Mouse (Mus musculus) heart, embryonic 12.5 days (tissue): ENCODE results near the gene Tinf2. TPM values are rescaled to one million over a fixed set of nuclear protein-coding genes. Genes with fewer than 3 reads are reported as not detected.
A peak's percentile ranks its signal among the peaks of the same experiment; 100 is the strongest.

Experiments used
- ATAC-seq: fragments of 200-750 bp; cut with Nextera tagmentation; 2 replicates; pipeline ENCODE4 v1.8.0; 2017; ENCODE audit warnings: moderate TSS enrichment, moderate library complexity; ENCODE audit not compliant: insufficient number of reproducible peaks, low FRiP score
- H3K27ac ChIP-seq: fragments of 300-500 bp; sonication (generic); 2 replicates; pipeline ENCODE4 v1.5.1; 2016; ENCODE audit warnings: mild to moderate bottlenecking, moderate library complexity; ENCODE audit not compliant: poor library complexity, severe bottlenecking
- H3K27me3 ChIP-seq: fragments of 300-500 bp; sonication (generic); replicated peaks from 2 replicates; pipeline ENCODE4 v1.6.1; 2016; ENCODE audit warnings: mild to moderate bottlenecking, moderate library complexity
- H3K36me3 ChIP-seq: fragments of 300-500 bp; sonication (generic); 2 replicates; pipeline ENCODE4 v1.6.1; 2016; ENCODE audit warnings: mild to moderate bottlenecking, moderate library complexity
- H3K4me1 ChIP-seq: fragments of 300-500 bp; sonication (generic); replicated peaks from 2 replicates; pipeline ENCODE4 v1.6.1; 2016; ENCODE audit warnings: mild to moderate bottlenecking
- H3K4me2 ChIP-seq: fragments of 300-500 bp; sonication (generic); 2 replicates; pipeline ENCODE4 v1.6.1; 2016; ENCODE audit warnings: mild to moderate bottlenecking, moderate library complexity
- H3K4me3 ChIP-seq: fragments of 300-500 bp; sonication (generic); 2 replicates; pipeline ENCODE4 v1.5.1; 2016; ENCODE audit warnings: mild to moderate bottlenecking
- H3K9ac ChIP-seq: fragments of 300-500 bp; sonication (generic); 2 replicates; pipeline ENCODE4 v1.6.1; 2016; ENCODE audit warnings: mild to moderate bottlenecking, moderate library complexity
- H3K9me3 ChIP-seq: fragments of 300-500 bp; sonication (generic); replicated peaks from 2 replicates; pipeline ENCODE4 v1.6.1; 2016; ENCODE audit warnings: mild to moderate bottlenecking, moderate library complexity
- WGBS: fragments of 180-500 bp; shearing (Covaris S2); methylation state at CpG from one replicate; pipeline ENCODE4 v1.1.7; 2016; 5-methylcytosine and 5-hydroxymethylcytosine counted together
- polyA plus RNA-seq: library from polyadenylated mRNA; unstranded; fragments of >200 nt; fragmentation: Nextera tagmentation; extraction: Ambion mirVana; gene quantifications from 2 replicates; pipeline ENCODE4 v1.2.1, GENCODE M21; 2016

The Tinf2 gene
- polyA plus RNA-seq, 1 experiment from 2014 or later = 37.6 TPM

DNA sequence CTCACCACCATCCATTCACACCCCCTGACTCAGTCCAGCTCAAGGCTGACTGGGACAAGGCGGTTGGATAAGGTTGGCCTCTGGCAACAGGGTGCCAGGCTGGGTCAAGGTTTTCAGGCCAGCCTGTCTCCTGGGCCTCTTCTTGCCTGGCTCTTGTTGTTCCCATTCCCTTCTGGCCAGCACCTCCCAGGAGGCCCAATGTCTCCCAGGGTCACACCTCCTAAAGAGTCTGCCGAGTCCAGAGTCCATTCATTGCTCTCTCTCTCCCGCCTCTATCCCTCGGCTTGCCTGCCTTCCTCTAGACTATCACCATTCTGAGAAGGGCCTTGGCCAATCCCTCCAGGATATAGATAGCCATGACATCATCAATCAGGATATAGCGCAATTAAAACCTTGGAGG, 23.6 kb downstream of the Tinf2 start:
- WGBS = 83% methylated on average over 5 of the region's 5 CpGs
- Histone ChIP-seq H3K9me3 (no peaks in the 10 kb centered on the region), H3K9ac (no peak overlapping the region), H3K27ac (peak overlapping the region; percentile 93), H3K4me2 (no peak overlapping the region), H3K27me3 (no peaks in the 10 kb centered on the region), H3K4me1 (peaks cover 25% of the 10 kb centered on the region), H3K4me3 (no peak overlapping the region), H3K36me3 (peaks cover 32% of the 10 kb centered on the region)
- ATAC-seq = no peak

DNA sequence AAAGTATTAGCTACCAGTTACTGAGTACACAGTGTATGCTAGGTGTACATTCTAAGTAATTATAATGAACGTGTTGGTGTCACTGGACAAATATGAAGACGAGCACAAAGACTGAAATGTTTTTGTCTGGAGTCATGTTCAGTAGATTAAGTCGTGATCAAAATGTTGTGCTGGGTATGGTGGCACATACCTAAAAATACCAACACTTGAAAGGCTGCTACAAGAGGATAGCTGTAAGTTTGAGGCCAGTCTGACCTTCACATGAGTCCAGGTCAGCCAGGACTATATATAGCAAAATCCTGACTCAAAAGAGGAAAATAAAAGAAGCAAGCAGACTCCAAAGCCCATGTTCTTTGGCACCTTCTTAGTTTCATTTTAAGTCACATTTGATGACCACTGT, 24.7 kb downstream of the Tinf2 start:
- WGBS = 53% methylated on average over 3 of the region's 3 CpGs
- H3K9me3 ChIP-seq = no peaks in the 10 kb centered on the region
- ATAC-seq = no peak
- no peak overlapping the region for H3K9ac ChIP-seq
- no peaks in the 10 kb centered on the region for H3K27me3 ChIP-seq
- no peak overlapping the region for H3K4me3 ChIP-seq
- peaks cover 25% of the 10 kb centered on the region for H3K36me3 ChIP-seq
- H3K4me1 ChIP-seq = peaks cover 25% of the 10 kb centered on the region
- H3K4me2 ChIP-seq = 0 out of 2 replicates have a peak overlapping the region, but pooled peaks have one; percentile 22
- peak overlapping the region; percentile 93 for H3K27ac ChIP-seq

DNA sequence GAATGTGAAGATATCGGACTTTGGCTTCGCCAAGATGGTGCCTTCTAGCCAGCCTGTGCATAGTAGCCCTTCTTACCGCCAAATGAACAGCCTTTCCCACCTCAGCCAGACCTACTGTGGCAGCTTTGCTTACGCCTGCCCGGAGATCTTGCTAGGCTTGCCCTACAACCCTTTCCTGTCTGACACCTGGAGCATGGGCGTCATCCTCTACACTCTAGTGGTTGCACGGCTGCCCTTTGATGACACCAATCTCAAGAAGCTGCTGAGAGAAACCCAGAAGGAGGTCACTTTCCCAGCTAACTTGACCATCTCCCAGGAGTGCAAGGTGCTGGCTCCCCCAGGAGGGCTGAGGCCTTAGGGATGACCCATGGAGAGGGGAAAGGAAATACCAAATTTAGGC, 30.1 kb downstream of the Tinf2 start:
- WGBS = 70% methylated on average over 7 of the region's 7 CpGs
- Histone ChIP-seq H3K4me3 (no peak overlapping the region), H3K4me1 (peaks cover 10% of the 10 kb centered on the region; the same call in 1 of the 2 replicates), H3K27ac (no peak overlapping the region), H3K9ac (no peak overlapping the region), H3K4me2 (no peak overlapping the region), H3K27me3 (no peaks in the 10 kb centered on the region), H3K9me3 (no peaks in the 10 kb centered on the region), H3K36me3 (peaks cover 5% of the 10 kb centered on the region; the same call in 1 of the 2 replicates)
- no peak for ATAC-seq

DNA sequence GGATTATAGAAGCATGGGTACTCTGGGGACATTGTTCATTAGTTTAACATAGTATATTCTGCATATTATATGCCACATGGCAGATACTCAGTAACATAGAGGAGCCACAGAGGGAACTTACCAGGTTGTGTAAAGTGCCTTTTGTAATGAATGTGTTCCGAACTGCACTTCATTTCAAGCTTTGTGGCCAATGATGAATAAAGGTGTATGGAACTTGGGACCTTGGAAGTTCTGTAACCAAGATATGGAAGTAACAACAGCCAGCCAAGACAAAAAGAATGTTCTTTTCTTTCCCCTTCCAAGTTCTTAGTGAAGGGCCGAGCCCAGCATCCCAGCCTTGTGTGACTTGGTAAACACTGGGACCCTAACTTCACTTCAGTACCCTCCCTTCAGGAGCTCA, 31.7 kb downstream of the Tinf2 start, which contains the start of gene Tssk4:
Gene Tssk4, plus strand, starts transcription at position 301 of the 400 bp plus-strand sequence.
- peaks cover 14% of the 10 kb centered on the region for H3K4me1 ChIP-seq
- WGBS = 85% methylated on average over 2 of the region's 2 CpGs
- H3K36me3 ChIP-seq = peaks cover 14% of the 10 kb centered on the region; the same call in 1 of the 2 replicates
- no peak within 1 kb of the TSS for H3K9ac ChIP-seq
- ATAC-seq = no peak
- no peaks in the 10 kb centered on the region for H3K27me3 ChIP-seq
- H3K27ac ChIP-seq = no peak within 1 kb of the TSS
- H3K4me2 ChIP-seq = no peak within 1 kb of the TSS
- H3K4me3 ChIP-seq = no peak within 1 kb of the TSS
- H3K9me3 ChIP-seq = no peaks in the 10 kb centered on the region

DNA sequence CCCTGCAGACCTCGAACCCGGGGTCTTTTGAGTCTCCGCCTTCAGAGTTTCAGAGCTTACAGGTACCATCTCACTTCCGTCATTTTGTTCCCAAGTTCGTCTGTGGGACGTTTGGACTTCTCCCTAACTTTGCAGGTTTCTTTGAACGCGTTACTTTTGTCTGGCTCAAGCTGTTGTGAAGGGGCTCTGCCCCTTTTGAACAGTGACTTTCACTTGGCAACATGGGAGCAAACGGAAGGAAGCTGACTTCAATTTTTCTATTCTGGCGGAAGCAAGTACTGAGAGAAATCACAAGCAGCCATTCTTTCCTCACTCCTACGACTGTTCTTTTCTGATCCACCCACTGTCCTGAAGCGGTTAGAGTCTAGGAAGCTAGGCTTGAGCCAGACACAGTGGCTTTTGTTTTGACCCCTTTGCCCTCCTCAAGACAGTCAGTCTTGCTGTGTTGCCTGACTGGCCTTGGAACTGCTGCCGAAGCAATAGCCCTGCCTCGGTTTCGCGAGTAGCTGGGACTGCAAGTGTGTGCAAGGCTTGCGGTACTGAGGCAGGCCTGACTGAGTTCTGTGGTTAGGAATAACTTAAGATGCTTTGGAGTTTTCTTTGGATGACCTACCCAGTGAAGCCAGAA, 37.2 kb downstream of the Tinf2 start:
- WGBS = 32% methylated on average over 17 of the region's 17 CpGs
- H3K4me2 ChIP-seq = peak overlapping the region; percentile 88
- no peaks in the 10 kb centered on the region for H3K27me3 ChIP-seq
- ATAC-seq = no peak
- peak overlapping the region; percentile 82 for H3K9ac ChIP-seq
- H3K27ac ChIP-seq = peak overlapping the region; percentile 68
- peaks cover 37% of the 10 kb centered on the region for H3K36me3 ChIP-seq
- H3K9me3 ChIP-seq = no peaks in the 10 kb centered on the region
- H3K4me1 ChIP-seq = peaks cover 31% of the 10 kb centered on the region
- peak overlapping the region; percentile 73 for H3K4me3 ChIP-seq

DNA sequence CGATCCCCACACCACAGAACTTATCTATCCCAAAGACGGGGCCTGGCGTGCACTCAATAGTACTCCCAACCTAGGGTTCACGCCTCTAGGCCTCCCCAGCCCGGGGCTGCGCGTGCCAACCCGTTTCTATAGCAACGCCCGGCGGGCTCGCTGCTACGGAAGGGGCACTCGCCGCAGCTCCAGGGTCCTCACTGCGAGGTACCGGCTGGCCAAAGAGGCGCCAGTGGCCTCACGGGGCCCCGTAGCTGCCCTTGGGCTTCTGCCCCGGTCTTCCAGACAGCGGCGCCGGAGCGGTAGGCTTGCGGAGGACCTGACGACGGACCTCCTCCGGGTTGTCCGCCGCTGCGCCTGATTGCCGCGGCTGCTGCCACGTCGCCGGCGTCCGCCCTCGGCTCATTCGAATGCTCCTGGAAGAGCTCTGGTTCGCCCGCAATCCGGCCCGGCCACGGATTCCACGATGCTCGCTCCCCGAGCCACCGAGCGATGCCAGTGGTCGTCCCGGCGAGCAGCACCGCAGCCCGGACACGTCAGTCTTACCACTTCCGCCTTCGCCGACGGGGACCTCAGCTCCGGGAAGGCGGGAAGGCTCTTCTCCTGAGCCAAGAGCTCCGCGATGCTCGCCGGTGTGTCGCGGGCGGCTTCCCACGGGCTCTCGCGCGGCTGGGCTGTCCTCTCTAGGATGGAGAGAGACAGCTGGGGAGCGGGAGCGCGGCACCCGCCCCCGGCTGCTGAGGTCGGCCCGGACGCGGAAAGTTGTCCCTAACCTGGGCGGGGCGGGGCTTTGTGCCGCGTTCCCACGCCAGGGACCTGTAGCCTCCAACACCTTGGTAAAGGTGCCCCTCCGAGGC, 38.3 kb downstream of the Tinf2 start, which contains the start of gene Tm9sf1:
Gene Tm9sf1, minus strand, starts transcription at position 747 of the 848 bp plus-strand sequence.
- Histone ChIP-seq H3K9ac (peak within 1 kb of the TSS; percentile 82), H3K9me3 (no peaks in the 10 kb centered on the region), H3K4me2 (peak within 1 kb of the TSS; percentile 88), H3K4me3 (peak within 1 kb of the TSS; percentile 73), H3K27me3 (no peaks in the 10 kb centered on the region), H3K4me1 (peaks cover 31% of the 10 kb centered on the region), H3K27ac (peak within 1 kb of the TSS; percentile 90), H3K36me3 (peaks cover 48% of the 10 kb centered on the region)
- under 1% methylated on average over 89 of the region's 89 CpGs for WGBS
- peak; percentile 87 for ATAC-seq

DNA sequence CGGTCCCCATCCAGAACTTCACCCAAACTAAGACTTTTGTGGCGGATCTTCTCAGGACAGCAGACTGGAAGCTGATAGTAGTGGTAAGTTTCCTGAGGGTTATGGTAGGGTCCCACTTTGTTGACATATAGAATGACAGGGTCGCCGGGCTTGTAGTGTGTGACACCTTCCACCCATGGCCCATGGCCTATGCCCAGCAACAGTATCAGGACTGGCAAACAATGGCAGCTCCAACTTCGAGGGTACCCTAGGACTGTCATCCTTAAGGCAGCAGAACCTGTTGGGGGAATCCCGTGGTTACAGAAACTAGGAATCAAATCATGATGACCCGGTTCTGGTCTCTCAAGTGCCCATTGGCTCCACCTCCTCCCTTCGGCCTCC, 39.0 kb downstream of the Tinf2 start:
- peak overlapping the region; percentile 90 for H3K27ac ChIP-seq
- peak overlapping the region; percentile 88 for H3K4me2 ChIP-seq
- H3K9ac ChIP-seq = peak overlapping the region; percentile 82
- no peak; the same call in 1 of the 2 replicates for ATAC-seq
- H3K4me1 ChIP-seq = peaks cover 31% of the 10 kb centered on the region
- H3K9me3 ChIP-seq = no peaks in the 10 kb centered on the region
- WGBS = 20% methylated on average over 8 of the region's 8 CpGs
- peak overlapping the region; percentile 73 for H3K4me3 ChIP-seq
- no peaks in the 10 kb centered on the region for H3K27me3 ChIP-seq
- peaks cover 54% of the 10 kb centered on the region for H3K36me3 ChIP-seq

DNA sequence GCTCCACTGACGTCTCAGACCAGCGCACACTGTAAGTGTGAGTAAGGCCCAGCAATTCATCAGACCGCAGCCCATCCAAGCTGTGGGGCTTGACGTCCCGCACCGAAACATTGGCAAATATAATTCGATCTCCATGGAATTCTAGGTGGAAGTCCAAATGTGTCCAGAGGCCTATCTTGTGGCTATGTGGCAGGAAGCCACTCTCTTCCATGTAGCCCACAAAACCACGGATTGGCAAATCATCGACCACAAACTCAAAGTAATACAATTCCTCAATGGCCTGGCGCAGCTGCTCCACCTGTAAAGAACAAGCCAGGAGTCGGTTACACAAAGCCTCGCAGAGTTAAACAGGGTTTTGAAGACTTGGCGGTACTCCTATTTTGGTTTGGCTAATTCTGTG, 40.3 kb downstream of the Tinf2 start:
- Histone ChIP-seq H3K27ac (no peak overlapping the region), H3K4me2 (no peak overlapping the region), H3K9ac (no peak overlapping the region), H3K36me3 (peaks cover 59% of the 10 kb centered on the region), H3K4me1 (peaks cover 29% of the 10 kb centered on the region), H3K27me3 (no peaks in the 10 kb centered on the region), H3K4me3 (no peak overlapping the region), H3K9me3 (no peaks in the 10 kb centered on the region)
- WGBS = 94% methylated on average over 13 of the region's 13 CpGs
- ATAC-seq = no peak

DNA sequence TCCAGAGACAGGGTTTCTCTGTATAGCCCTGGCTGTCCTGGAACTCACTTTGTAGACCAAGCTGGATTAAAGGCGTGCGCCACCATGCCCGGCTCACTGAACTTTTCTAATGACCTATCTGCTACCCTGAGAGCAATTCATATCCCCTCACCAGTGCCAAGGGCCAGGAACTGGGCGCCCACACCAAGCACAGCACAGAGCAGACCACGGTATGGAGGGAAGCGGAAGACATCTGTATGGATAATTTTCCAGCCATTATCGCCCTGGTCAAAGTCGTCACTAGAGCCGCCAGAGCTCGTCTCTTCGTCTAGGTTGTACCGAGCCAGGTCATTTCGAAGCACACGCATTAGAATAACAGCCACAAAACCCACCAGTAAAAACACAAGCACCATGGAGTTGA, 40.8 kb downstream of the Tinf2 start:
- 98% methylated on average over 14 of the region's 14 CpGs for WGBS
- Histone ChIP-seq H3K4me3 (no peak overlapping the region), H3K27me3 (no peaks in the 10 kb centered on the region), H3K27ac (no peak overlapping the region), H3K4me2 (no peak overlapping the region), H3K36me3 (peaks cover 58% of the 10 kb centered on the region), H3K4me1 (peaks cover 29% of the 10 kb centered on the region), H3K9ac (no peak overlapping the region), H3K9me3 (no peaks in the 10 kb centered on the region)
- no peak for ATAC-seq

DNA sequence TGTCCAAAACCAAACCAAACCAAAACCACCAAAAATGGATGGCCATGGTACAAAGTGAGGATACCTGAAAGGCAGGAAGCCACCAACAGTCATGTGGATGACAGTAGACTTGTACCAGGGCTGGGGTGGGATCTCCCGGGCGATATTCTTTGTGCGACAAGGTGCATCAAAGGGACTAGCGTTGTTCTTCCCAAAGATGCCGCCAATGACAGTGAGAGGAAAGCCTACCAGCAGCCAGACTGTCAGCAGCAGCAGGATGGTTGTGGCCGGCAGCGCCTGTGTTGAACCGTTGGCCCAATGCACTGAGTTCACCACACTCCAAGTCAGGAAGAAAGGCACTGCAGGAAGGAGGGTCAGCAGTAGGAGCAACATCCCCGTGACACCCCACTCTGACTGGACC, 43.8 kb downstream of the Tinf2 start, which contains the start of gene Gm49378:
Gene Gm49378, minus strand, starts transcription at position 101 of the 400 bp plus-strand sequence.
- H3K36me3 ChIP-seq = peaks cover 70% of the 10 kb centered on the region
- H3K4me1 ChIP-seq = peaks cover 27% of the 10 kb centered on the region
- H3K27ac ChIP-seq = no peak within 1 kb of the TSS
- H3K27me3 ChIP-seq = no peaks in the 10 kb centered on the region
- H3K9me3 ChIP-seq = no peaks in the 10 kb centered on the region
- H3K4me2 ChIP-seq = no peak within 1 kb of the TSS
- ATAC-seq = no peak
- WGBS = 94% methylated on average over 9 of the region's 9 CpGs
- no peak within 1 kb of the TSS for H3K9ac ChIP-seq
- H3K4me3 ChIP-seq = no peak within 1 kb of the TSS

DNA sequence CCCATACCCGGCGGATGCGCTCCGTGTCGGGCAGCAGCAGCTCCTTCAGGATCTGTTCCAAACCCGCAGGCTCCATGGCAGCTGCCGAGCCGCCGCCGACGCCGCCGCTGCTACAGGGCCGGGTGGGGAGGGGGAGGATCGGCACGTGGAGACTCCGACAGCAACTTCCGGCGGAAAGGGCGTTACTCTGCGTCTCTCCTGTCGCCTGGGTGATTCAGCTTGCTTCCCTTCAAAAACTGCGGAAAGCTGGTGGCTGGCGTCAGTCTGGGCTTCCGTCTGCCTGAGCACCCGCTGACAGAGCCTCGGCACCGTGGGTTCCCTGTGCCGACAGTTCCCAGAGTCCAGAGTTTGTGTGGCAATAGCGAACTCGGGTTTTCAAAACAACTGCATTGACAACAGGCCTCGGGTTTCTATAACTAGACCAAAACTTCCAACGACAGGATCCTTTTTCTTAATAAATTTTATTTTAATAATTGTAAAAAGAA, 46.1 kb downstream of the Tinf2 start, which contains the start of gene Ipo4:
Gene Ipo4, minus strand, starts transcription at position 435 of the 485 bp plus-strand sequence.
- Histone ChIP-seq H3K36me3 (peaks cover 81% of the 10 kb centered on the region), H3K27ac (peak within 1 kb of the TSS; percentile 79)

More for the DNA sequence above, 46.1 kb downstream of the Tinf2 start, which contains the start of gene Ipo4:
- Histone ChIP-seq H3K27me3 (no peaks in the 10 kb centered on the region), H3K4me2 (peak within 1 kb of the TSS; percentile 98), H3K4me3 (peak within 1 kb of the TSS; percentile 89), H3K9me3 (no peaks in the 10 kb centered on the region), H3K4me1 (peaks cover 18% of the 10 kb centered on the region), H3K9ac (peak within 1 kb of the TSS; percentile 90)
- 1% methylated on average over 31 of the region's 33 CpGs for WGBS
- peak; percentile 86 for ATAC-seq
